In genomic region chr8:84745032-84745925, GRCm38 (mm10) we compare ENCODE assay signal across 8 mouse cellular contexts. TPM values are rescaled to one million over a fixed set of nuclear protein-coding genes. Genes with fewer than 3 reads are reported as not detected.
DNase-seq lines count a peak whose midpoint lies in the region; ATAC-seq and TF ChIP-seq lines count a peak whose summit lies in the region.

No protein-coding gene starts in this region.

- DNase-seq in lung, postnatal 0 days (ENCODE audit: low spot score): no peak
- DNase-seq in lung, postnatal 36 days: no peak
- DNase-seq in kidney, postnatal 0 days (ENCODE audit: low spot score): peak; percentile 33
- peak; percentile 73 for DNase-seq in neural tube, embryonic 10.5 days (ENCODE audit: extremely low spot score, low spot score)
- no peak for DNase-seq in layer of hippocampus, postnatal 10 days (ENCODE audit: low spot score in 2 of 2)
- no peak for DNase-seq in cerebellum, adult 9-10 months
- DNase-seq in layer of hippocampus, adult 18-20 months (ENCODE audit: low spot score in 2 of 2): no peak

- H3K27me3 ChIP-seq in lung, postnatal 0 days (replicated peaks; ENCODE audit: insufficient read depth, low read length): no peaks in the 10 kb centered on the region
- H3K27me3 ChIP-seq in kidney, postnatal 0 days (ENCODE audit: insufficient read depth, low read length): peaks cover 6% of the 10 kb centered on the region; the same call in 1 of the 2 replicates

- 19% methylated on average over 17 of the region's 17 CpGs for WGBS in lung, postnatal 0 days
- 11% methylated on average over 17 of the region's 17 CpGs for whole genome bisulfite sequencing in kidney, postnatal 0 days

- TF ChIP-seq EP300 in lung, postnatal 0 days (IDR thresholded peaks at IDR 0.05): no peak

- TF ChIP-seq CTCF in lung, postnatal 0 days (IDR thresholded peaks at IDR 0.05): peak; percentile 21; the same call in 1 of the 2 replicates
- no peak for TF ChIP-seq CTCF in embryonic fibroblast, embryonic 13.5 days (IDR thresholded peaks at IDR 0.05; ENCODE audit: borderline replicate concordance, insufficient read depth, low read length)
- no peak for TF ChIP-seq CTCF in kidney, postnatal 0 days (IDR thresholded peaks at IDR 0.05; ENCODE audit: low read depth)

- no peaks in the 10 kb centered on the region for H3K9me3 ChIP-seq in lung, postnatal 0 days (ENCODE audit: low read length)
- H3K9me3 ChIP-seq in kidney, postnatal 0 days (replicated peaks; ENCODE audit: low read length): no peaks in the 10 kb centered on the region

- H3K9ac ChIP-seq in lung, postnatal 0 days (replicated peaks; ENCODE audit: low read depth): no peak overlapping the region
- H3K9ac ChIP-seq in kidney, postnatal 0 days (ENCODE audit: low read depth, low read length): no peak overlapping the region

- peaks cover 40% of the 10 kb centered on the region for H3K4me1 ChIP-seq in lung, postnatal 0 days (ENCODE audit: insufficient read depth, low read depth, low read length)
- peaks cover 46% of the 10 kb centered on the region for H3K4me1 ChIP-seq in embryonic fibroblast, embryonic 13.5 days (ENCODE audit: control insufficient read depth, insufficient read depth, low read length)
- H3K4me1 ChIP-seq in kidney, postnatal 0 days (replicated peaks; ENCODE audit: insufficient read depth, low read length): peaks cover 28% of the 10 kb centered on the region

- no peak for ATAC-seq in lung, postnatal 0 days
- ATAC-seq in kidney, postnatal 0 days (replicated peaks; ENCODE audit: low FRiP score, low read depth): 0 out of 2 replicates have a peak, but pooled peaks have one; percentile 23

- no peak for TF ChIP-seq POLR2A in embryonic fibroblast, embryonic 13.5 days (IDR thresholded peaks at IDR 0.05; ENCODE audit: low read depth, low read length)

- H3K4me3 ChIP-seq in lung, postnatal 0 days (ENCODE audit: low read depth, low read length): no peak overlapping the region
- H3K4me3 ChIP-seq in embryonic fibroblast, embryonic 13.5 days (ENCODE audit: insufficient read depth, low read length): no peak overlapping the region
- H3K4me3 ChIP-seq in kidney, postnatal 0 days (replicated peaks; ENCODE audit: low read depth, low read length): no peak overlapping the region

- no peaks in the 10 kb centered on the region for H3K36me3 ChIP-seq in lung, postnatal 0 days (ENCODE audit: insufficient read depth, low read length)
- no peaks in the 10 kb centered on the region for H3K36me3 ChIP-seq in kidney, postnatal 0 days (ENCODE audit: insufficient read depth, low read length)

- 0 out of 2 replicates have a peak overlapping the region, but pooled peaks have one; percentile 5 for H3K4me2 ChIP-seq in lung, postnatal 0 days (replicated peaks; ENCODE audit: low read depth, low read length)
- H3K4me2 ChIP-seq in kidney, postnatal 0 days (ENCODE audit: low read length): no peak overlapping the region

- H3K27ac ChIP-seq in lung, postnatal 0 days (ENCODE audit: low read length): 0 out of 2 replicates have a peak overlapping the region, but pooled peaks have one; percentile 20
- peak overlapping the region; percentile 100 for H3K27ac ChIP-seq in embryonic fibroblast, embryonic 13.5 days (ENCODE audit: insufficient read depth, low read length)
- no peak overlapping the region for H3K27ac ChIP-seq in kidney, postnatal 0 days

RNA-seq across cellular contexts. Expression of gene G430095P16Rik, which starts 22.5 kb away (rescaled TPM):
- 2.0 and 2.8 TPM in 2 replicates for polyA plus RNA-seq in lung, postnatal 0 days (2015; fragmentation: Nextera tagmentation; extraction: Ambion mirVana)
- 0.74 TPM in 1 of 2 replicates, not detected in the other for polyA plus RNA-seq in embryonic fibroblast, embryonic 13.5 days (2011; ENCODE audit: insufficient read length, low read depth, missing spikeins)
- polyA plus RNA-seq in kidney, postnatal 0 days (2015; fragmentation: Nextera tagmentation; extraction: Ambion mirVana): 1.9 and 2.5 TPM in 2 replicates
- total RNA-seq in layer of hippocampus, postnatal 10 days (2021): not detected
- total RNA-seq in layer of hippocampus, adult 18-20 months (2021): not detected

RNA-seq across cellular contexts. Expression of gene Lyl1, which starts 44.0 kb away (rescaled TPM):
- 11.6 and 13.9 TPM in 2 replicates for polyA plus RNA-seq in lung, postnatal 0 days (2015; fragmentation: Nextera tagmentation; extraction: Ambion mirVana)
- polyA plus RNA-seq in embryonic fibroblast, embryonic 13.5 days (2011; ENCODE audit: insufficient read length, low read depth, missing spikeins): not detected in 2 replicates
- 6.1 and 6.4 TPM in 2 replicates for polyA plus RNA-seq in kidney, postnatal 0 days (2015; fragmentation: Nextera tagmentation; extraction: Ambion mirVana)
- 1 to 10 TPM; 4.0 to 5.4 TPM for total RNA-seq in layer of hippocampus, postnatal 10 days (2021)
- total RNA-seq in layer of hippocampus, adult 18-20 months (2021): 1 to 10 TPM; 2.0 to 2.2 TPM

RNA-seq across cellular contexts. Expression of gene Nfix, which starts 54.9 kb away (rescaled TPM):
- polyA plus RNA-seq in lung, postnatal 0 days (2015; fragmentation: Nextera tagmentation; extraction: Ambion mirVana): 38.8 and 45.1 TPM in 2 replicates
- polyA plus RNA-seq in embryonic fibroblast, embryonic 13.5 days (2011; ENCODE audit: insufficient read length, low read depth, missing spikeins): 173 and 236 TPM in 2 replicates
- polyA plus RNA-seq in kidney, postnatal 0 days (2015; fragmentation: Nextera tagmentation; extraction: Ambion mirVana): 21.1 and 22.3 TPM in 2 replicates
- 100 to 1,000 TPM; 607 to 678 TPM for total RNA-seq in layer of hippocampus, postnatal 10 days (2021)
- total RNA-seq in layer of hippocampus, adult 18-20 months (2021): 100 to 1,000 TPM; 379 to 429 TPM

RNA-seq across cellular contexts. Expression of gene Nacc1, which starts 57.6 kb away (rescaled TPM):
- 7.1 and 7.4 TPM in 2 replicates for polyA plus RNA-seq in lung, postnatal 0 days (2015; fragmentation: Nextera tagmentation; extraction: Ambion mirVana)
- 47.2 and 54.9 TPM in 2 replicates for polyA plus RNA-seq in embryonic fibroblast, embryonic 13.5 days (2011; ENCODE audit: insufficient read length, low read depth, missing spikeins)
- polyA plus RNA-seq in kidney, postnatal 0 days (2015; fragmentation: Nextera tagmentation; extraction: Ambion mirVana): 15.9 and 16.1 TPM in 2 replicates
- total RNA-seq in layer of hippocampus, postnatal 10 days (2021): 10 to 100 TPM; 73.7 to 75.3 TPM
- 10 to 100 TPM; 94.8 to 95.5 TPM for total RNA-seq in layer of hippocampus, adult 18-20 months (2021)

RNA-seq across cellular contexts. Expression of gene Trmt1, which starts 59.2 kb away (rescaled TPM):
- polyA plus RNA-seq in lung, postnatal 0 days (2015; fragmentation: Nextera tagmentation; extraction: Ambion mirVana): 38.4 and 43.4 TPM in 2 replicates
- 80.2 and 86.7 TPM in 2 replicates for polyA plus RNA-seq in embryonic fibroblast, embryonic 13.5 days (2011; ENCODE audit: insufficient read length, low read depth, missing spikeins)
- 55.3 and 56.1 TPM in 2 replicates for polyA plus RNA-seq in kidney, postnatal 0 days (2015; fragmentation: Nextera tagmentation; extraction: Ambion mirVana)
- total RNA-seq in layer of hippocampus, postnatal 10 days (2021): 100 to 1,000 TPM in 1 of 2 experiments, 10 to 100 TPM in 1; 99.8 to 105 TPM
- 100 to 1,000 TPM in 1 of 2 experiments, 10 to 100 TPM in 1; 96.9 to 108 TPM for total RNA-seq in layer of hippocampus, adult 18-20 months (2021)

Comparison
In these comparisons a context has a peak if more than half of its experiments do, and no peak if none do; other contexts are left out.
1. DNase-seq: peak in kidney, postnatal 0 days (single experiment) and neural tube, embryonic 10.5 days (single experiment); none in lung, postnatal 0 days (single experiment), lung, postnatal 36 days (single experiment), layer of hippocampus, postnatal 10 days (0 of 2), cerebellum, adult 9-10 months (single experiment) and layer of hippocampus, adult 18-20 months (0 of 2).